Mouse (Mus musculus): ENCODE measurements at regions not wholly inside any gene's neighbourhood (a gene's known extent, or its start where the extent isn't known, plus 50 kb on each side); places are given as distances from the start of the nearest gene placed in this dataset.

- TF ChIP-seq POLR2A (IDR thresholded peaks at IDR 0.05; ENCODE audit: insufficient read depth, low read length): no peak
- TF ChIP-seq CTCF (IDR thresholded peaks at IDR 0.05; ENCODE audit: low read depth, low read length): no peak
Observed at GRCm38 (mm10) chr11:22692281-22692857, 168.4 kb downstream of the B3gnt2 start.
